Mouse (Mus musculus) intestine, embryonic 14.5 days (tissue): ENCODE data around the gene Camsap3. TPM values are rescaled to one million over a fixed set of nuclear protein-coding genes. Genes with fewer than 3 reads are reported as not detected.
A peak's percentile ranks its signal among the peaks of the same experiment; 100 is the strongest.

Source experiments
- ATAC-seq: fragments of 200-750 bp; cut with Nextera tagmentation; replicated peaks from 2 replicates; pipeline ENCODE4 v1.8.0; 2017; ENCODE audit warnings: low read depth, moderate number of reproducible peaks, moderate TSS enrichment, moderate library complexity; ENCODE audit not compliant: low FRiP score, low TSS enrichment
- DNase-seq: peaks from one replicate; pipeline ENCODE4 v3.0.0-alpha.2; 2018; ENCODE audit warnings: low spot score
- H3K27ac ChIP-seq: fragments of 300-500 bp; sonication (generic); 2 replicates; pipeline ENCODE4 v1.5.1; 2014; ENCODE audit warnings: low read depth, mild to moderate bottlenecking, control low read depth
- H3K27me3 ChIP-seq: fragments of 300-500 bp; sonication (generic); replicated peaks from 2 replicates; pipeline ENCODE4 v1.6.1; 2014; ENCODE audit warnings: low read length, control low read depth; ENCODE audit not compliant: control insufficient read depth, insufficient read depth
- H3K36me3 ChIP-seq: fragments of 300-500 bp; sonication (generic); 2 replicates; pipeline ENCODE4 v1.6.1; 2014; ENCODE audit warnings: low read length, control low read depth; ENCODE audit not compliant: control insufficient read depth, insufficient read depth
- H3K4me1 ChIP-seq: fragments of 300-500 bp; sonication (generic); replicated peaks from 2 replicates; pipeline ENCODE4 v1.6.1; 2014; ENCODE audit warnings: low read length, control low read depth, mixed read lengths; ENCODE audit not compliant: control insufficient read depth, insufficient read depth
- H3K4me2 ChIP-seq: fragments of 300-500 bp; sonication (generic); 2 replicates; pipeline ENCODE4 v1.6.1; 2014; ENCODE audit warnings: low read length
- H3K4me3 ChIP-seq: fragments of 300-500 bp; sonication (generic); 2 replicates; pipeline ENCODE4 v1.5.1; 2014; ENCODE audit warnings: low read depth, low read length, control low read depth, mixed read lengths
- H3K9ac ChIP-seq: fragments of 300-500 bp; sonication (generic); 2 replicates; pipeline ENCODE4 v1.6.1; 2014; ENCODE audit warnings: mild to moderate bottlenecking, low read length
- H3K9me3 ChIP-seq: fragments of 300-500 bp; sonication (generic); 2 replicates; pipeline ENCODE4 v1.6.1; 2016; ENCODE audit warnings: low read length, control low read depth; ENCODE audit not compliant: control insufficient read depth
- WGBS: fragments of 180-500 bp; shearing (Covaris S2); extraction: QIAGEN DNeasy Blood & Tissue Kit; methylation state at CpG from one replicate; pipeline ENCODE4 v1.1.7; 2014; 5-methylcytosine and 5-hydroxymethylcytosine counted together
- polyA plus RNA-seq: library from polyadenylated mRNA; unstranded; fragments of >200 nt; fragmentation: Nextera tagmentation; extraction: Ambion mirVana; gene quantifications from 2 replicates; pipeline ENCODE4 v1.2.1, GENCODE M21; 2014

Camsap3 gene
- polyA plus RNA-seq, 1 experiment from 2014 or later, result 21.5 TPM

GRCm38 (mm10) chr8:3631478-3631875 is 44.4 kb downstream of the Camsap3 start:
- peak overlapping the region; percentile 55 for H3K9ac ChIP-seq
- H3K4me3 ChIP-seq, result peak overlapping the region; percentile 59
- no peaks in the 10 kb centered on the region for H3K9me3 ChIP-seq
- ATAC-seq (peak; percentile 17; the same call in 1 of the 2 replicates), DNase-seq (peak; percentile 69)
- peak overlapping the region; percentile 78 for H3K4me2 ChIP-seq
- H3K4me1 ChIP-seq, result 0 out of 2 replicates have a peak, but pooled peaks cover 5% of the 10 kb centered on the region
- no peak overlapping the region for H3K27ac ChIP-seq
- peaks cover 12% of the 10 kb centered on the region; the same call in 1 of the 2 replicates for H3K27me3 ChIP-seq
- H3K36me3 ChIP-seq, result peaks cover 12% of the 10 kb centered on the region; the same call in 1 of the 2 replicates
- 21% methylated on average over 8 of the region's 8 CpGs for WGBS

GRCm38 (mm10) chr8:3645804-3646203 is 58.7 kb downstream of the Camsap3 start:
- Histone ChIP-seq H3K36me3 (peaks cover 4% of the 10 kb centered on the region; the same call in 1 of the 2 replicates), H3K9ac (no peak overlapping the region), H3K9me3 (no peaks in the 10 kb centered on the region), H3K4me1 (no peaks in the 10 kb centered on the region), H3K4me3 (no peak overlapping the region), H3K27me3 (no peaks in the 10 kb centered on the region), H3K27ac (no peak overlapping the region), H3K4me2 (no peak overlapping the region)
- DNase-seq (no peak), ATAC-seq (no peak)
- 26% methylated on average over 5 of the region's 5 CpGs for WGBS

GRCm38 (mm10) chr8:3646824-3647531 is 59.9 kb downstream of the Camsap3 start:
- DNase-seq (no peak), ATAC-seq (no peak)
- Histone ChIP-seq H3K27me3 (no peaks in the 10 kb centered on the region), H3K4me3 (no peak overlapping the region), H3K36me3 (no peaks in the 10 kb centered on the region), H3K9me3 (no peaks in the 10 kb centered on the region), H3K4me1 (no peaks in the 10 kb centered on the region), H3K9ac (no peak overlapping the region), H3K27ac (no peak overlapping the region), H3K4me2 (no peak overlapping the region)
- WGBS, result 86% methylated on average over 6 of the region's 6 CpGs

- no peak for DNase-seq
- WGBS, result 80% methylated on average over 4 of the region's 4 CpGs
Observed at GRCm38 (mm10) chr8:3647561-3647960, 60.5 kb downstream of the Camsap3 start.

GRCm38 (mm10) chr8:3648268-3648667 is 61.2 kb downstream of the Camsap3 start:
- ATAC-seq (no peak), DNase-seq (no peak)
- no peaks in the 10 kb centered on the region for H3K27me3 ChIP-seq
- H3K36me3 ChIP-seq, result no peaks in the 10 kb centered on the region
- H3K9ac ChIP-seq, result no peak overlapping the region
- H3K4me1 ChIP-seq, result no peaks in the 10 kb centered on the region
- H3K4me2 ChIP-seq, result no peak overlapping the region
- 72% methylated on average over 2 of the region's 2 CpGs for WGBS
- no peaks in the 10 kb centered on the region for H3K9me3 ChIP-seq
- no peak overlapping the region for H3K27ac ChIP-seq
- no peak overlapping the region for H3K4me3 ChIP-seq

More at GRCm38 (mm10) chr8:3647561-3647960, 60.5 kb downstream of the Camsap3 start:
- Histone ChIP-seq H3K9ac (no peak overlapping the region), H3K4me3 (no peak overlapping the region), H3K27ac (no peak overlapping the region), H3K27me3 (no peaks in the 10 kb centered on the region), H3K36me3 (no peaks in the 10 kb centered on the region), H3K4me2 (no peak overlapping the region), H3K9me3 (no peaks in the 10 kb centered on the region), H3K4me1 (no peaks in the 10 kb centered on the region)
- no peak for ATAC-seq

GRCm38 (mm10) chr8:3648990-3649389 is 61.9 kb downstream of the Camsap3 start:
- Histone ChIP-seq H3K9ac (no peak overlapping the region), H3K36me3 (no peaks in the 10 kb centered on the region), H3K4me2 (no peak overlapping the region), H3K4me3 (no peak overlapping the region), H3K27ac (no peak overlapping the region), H3K4me1 (no peaks in the 10 kb centered on the region), H3K9me3 (no peaks in the 10 kb centered on the region), H3K27me3 (no peaks in the 10 kb centered on the region)
- DNase-seq, result no peak
- ATAC-seq, result no peak
- WGBS, result 41% methylated on average over 1 of the region's 1 CpGs

GRCm38 (mm10) chr8:3652845-3653244 is 65.8 kb downstream of the Camsap3 start:
- Histone ChIP-seq H3K4me1 (no peaks in the 10 kb centered on the region), H3K36me3 (no peaks in the 10 kb centered on the region), H3K4me3 (no peak overlapping the region), H3K27ac (no peak overlapping the region), H3K27me3 (no peaks in the 10 kb centered on the region), H3K4me2 (no peak overlapping the region), H3K9me3 (no peaks in the 10 kb centered on the region), H3K9ac (no peak overlapping the region)
- 75% methylated on average over 3 of the region's 3 CpGs for WGBS
- no peak for ATAC-seq
- no peak for DNase-seq

- ATAC-seq (no peak), DNase-seq (no peak)
- no peak overlapping the region for H3K4me3 ChIP-seq
- no peaks in the 10 kb centered on the region for H3K36me3 ChIP-seq
- no peaks in the 10 kb centered on the region for H3K27me3 ChIP-seq
- H3K9me3 ChIP-seq, result no peaks in the 10 kb centered on the region
- no peaks in the 10 kb centered on the region for H3K4me1 ChIP-seq
- no peak overlapping the region for H3K4me2 ChIP-seq
- no peak overlapping the region for H3K27ac ChIP-seq
- no peak overlapping the region for H3K9ac ChIP-seq
- WGBS, result 70% methylated on average over 11 of the region's 11 CpGs
Observed at GRCm38 (mm10) chr8:3654726-3655508, 67.8 kb downstream of the Camsap3 start.
